In genomic region chr10:45066131-45066930, GRCm38 (mm10) we compare ENCODE assay signal across 9 mouse cellular contexts. TPM values are rescaled to one million over a fixed set of nuclear protein-coding genes. Genes with fewer than 3 reads are reported as not detected.
DNase-seq lines count a peak whose midpoint lies in the region; ATAC-seq and TF ChIP-seq lines count a peak whose summit lies in the region.
"Had no signal": no experiment of that assay in that cellular context is flagged by ENCODE, and none has a peak within 500 bp of the region (broad histone marks: within the 10 kb centered on the region; RNA-seq: fewer than 3 reads in every experiment).

No protein-coding gene starts in this region.

- no peak for TF ChIP-seq POLR2A in testis, adult 2 months (IDR thresholded peaks at IDR 0.05; ENCODE audit: control insufficient read depth, low read depth, low read length)
- no peak for TF ChIP-seq POLR2A in small intestine, adult 2 months (IDR thresholded peaks at IDR 0.05; ENCODE audit: low read depth, low read length)

- H3K36me3 ChIP-seq in testis, adult 2 months (ENCODE audit: control insufficient read depth, insufficient read depth, low read length) = no peaks in the 10 kb centered on the region
- no peaks in the 10 kb centered on the region for H3K36me3 ChIP-seq in forebrain, embryonic 12.5 days (replicated peaks)
- H3K36me3 ChIP-seq in liver, embryonic 11.5 days (ENCODE audit: control insufficient read depth, insufficient read depth, low read length) = no peaks in the 10 kb centered on the region
- no peaks in the 10 kb centered on the region for H3K36me3 ChIP-seq in small intestine, adult 2 months (ENCODE audit: control insufficient read depth, insufficient read depth, low read length)

- H3K4me3 ChIP-seq in testis, adult 2 months (ENCODE audit: control insufficient read depth, low read depth, low read length) = peak overlapping the region; percentile 95
- peak overlapping the region; percentile 92 for H3K4me3 ChIP-seq in forebrain, embryonic 12.5 days (replicated peaks)
- H3K4me3 ChIP-seq in liver, embryonic 11.5 days (ENCODE audit: low read depth, low read length) = peak overlapping the region; percentile 97
- H3K4me3 ChIP-seq in small intestine, adult 2 months (ENCODE audit: low read depth, low read length) = peak overlapping the region; percentile 85

- no peak for TF ChIP-seq CTCF in testis, adult 2 months (IDR thresholded peaks at IDR 0.05; ENCODE audit: control insufficient read depth, insufficient read depth, insufficient replicate concordance, low read depth, low read length)
- TF ChIP-seq CTCF in small intestine, adult 2 months (IDR thresholded peaks at IDR 0.05; ENCODE audit: extremely low read depth, insufficient read length, insufficient replicate concordance, low read depth, low read length) = no peak; the same call in 1 of the 2 replicates

- 0 out of 2 replicates have a peak, but pooled peaks have one; percentile 12 for ATAC-seq in forebrain, embryonic 12.5 days (ENCODE audit: low FRiP score)
- ATAC-seq in liver, embryonic 11.5 days (replicated peaks; ENCODE audit: low FRiP score) = peak; percentile 30; the same call in 1 of the 2 replicates

- peak overlapping the region; percentile 66 for H3K4me2 ChIP-seq in forebrain, embryonic 12.5 days
- peak overlapping the region; percentile 89 for H3K4me2 ChIP-seq in liver, embryonic 11.5 days

- WGBS in forebrain, embryonic 12.5 days = 18% methylated on average over 12 of the region's 12 CpGs
- 7% methylated on average over 12 of the region's 12 CpGs for WGBS in liver, embryonic 11.5 days
- WGBS in small intestine, adult 2 months = 6% methylated on average over 12 of the region's 12 CpGs

- no peaks in the 10 kb centered on the region for H3K9me3 ChIP-seq in forebrain, embryonic 12.5 days
- no peaks in the 10 kb centered on the region for H3K9me3 ChIP-seq in liver, embryonic 11.5 days (ENCODE audit: control insufficient read depth, low read length)

- peak overlapping the region; percentile 91 for H3K27ac ChIP-seq in testis, adult 2 months (ENCODE audit: control insufficient read depth, insufficient read depth, low read depth, low read length)
- H3K27ac ChIP-seq in forebrain, embryonic 12.5 days = peak overlapping the region; percentile 85
- peak overlapping the region; percentile 55 for H3K27ac ChIP-seq in liver, embryonic 11.5 days (ENCODE audit: low read depth, low read length)
- peak overlapping the region; percentile 63 for H3K27ac ChIP-seq in small intestine, adult 2 months (ENCODE audit: insufficient read depth, low read depth, low read length)

- peak overlapping the region; percentile 91 for H3K9ac ChIP-seq in forebrain, embryonic 12.5 days
- H3K9ac ChIP-seq in liver, embryonic 11.5 days (ENCODE audit: low read depth, low read length) = peak overlapping the region; percentile 94

- no peaks in the 10 kb centered on the region for H3K27me3 ChIP-seq in testis, adult 2 months (ENCODE audit: control insufficient read depth, insufficient read depth, low read length)
- no peaks in the 10 kb centered on the region for H3K27me3 ChIP-seq in forebrain, embryonic 12.5 days
- no peaks in the 10 kb centered on the region for H3K27me3 ChIP-seq in liver, embryonic 11.5 days (replicated peaks; ENCODE audit: control insufficient read depth, insufficient read depth, low read length)
- no peaks in the 10 kb centered on the region for H3K27me3 ChIP-seq in small intestine, adult 2 months (ENCODE audit: control insufficient read depth, insufficient read depth, low read length)
- H3K27me3 ChIP-seq: Patski had no signal

- peaks cover 7% of the 10 kb centered on the region; the same call in 1 of the 2 replicates for H3K4me1 ChIP-seq in testis, adult 2 months (ENCODE audit: control insufficient read depth, insufficient read depth, low read length)
- peaks cover 31% of the 10 kb centered on the region for H3K4me1 ChIP-seq in forebrain, embryonic 12.5 days
- H3K4me1 ChIP-seq in liver, embryonic 11.5 days (replicated peaks; ENCODE audit: control insufficient read depth, insufficient read depth, low read length) = peaks cover 36% of the 10 kb centered on the region
- H3K4me1 ChIP-seq in small intestine, adult 2 months (ENCODE audit: control insufficient read depth, insufficient read depth, insufficient read length, low read length) = peaks cover 23% of the 10 kb centered on the region

- DNase-seq in cerebellum, adult 11-12 months = peak; percentile 20
- no peak for DNase-seq in cerebellum, adult 11 months
- no peak for DNase-seq in testis, postnatal 10 days (ENCODE audit: low spot score)
- DNase-seq in liver, embryonic 11.5 days (ENCODE audit: low spot score) = no peak
- no peak for DNase-seq in gastrocnemius, postnatal 10 days

RNA-seq across cellular contexts. Expression of gene Prep, which starts 0.7 kb away (rescaled TPM):
- 1.8 and 2.1 TPM in 2 replicates for polyA plus RNA-seq in testis, adult 2 months (2012; rRNA removed)
- 23.7 and 27.4 TPM in 2 replicates for polyA plus RNA-seq in forebrain, embryonic 12.5 days (2016; fragmentation: Nextera tagmentation; extraction: Ambion mirVana)
- polyA plus RNA-seq in liver, embryonic 11.5 days (2014; fragmentation: Nextera tagmentation; extraction: Ambion mirVana) = 22.1 and 27.7 TPM in 2 replicates
- polyA plus RNA-seq in small intestine, adult 2 months (2012; rRNA removed) = 2.3 and 5.2 TPM in 2 replicates
- 10 to 100 TPM in 1 of 2 experiments, 1 to 10 TPM in 1; 9.9 to 10.6 TPM for total RNA-seq in gastrocnemius, postnatal 10 days (2021)
